Mouse (Mus musculus) E14TG2a.4 (cell line): ENCODE measurements around the gene Col11a1.

Experiments used
- CTCF ChIP-seq: conservative IDR thresholded peaks from 2 replicates; pipeline ENCODE4 v1.5.1; 2014; ENCODE audit warnings: low read length
- NANOG ChIP-seq: IDR thresholded peaks from 2 replicates; pipeline ENCODE4 v1.6.1; 2014; ENCODE audit warnings: borderline replicate concordance, low read length, mixed read lengths
- POU5F1 ChIP-seq: IDR thresholded peaks from 2 replicates; pipeline ENCODE4 v1.6.1; 2014; ENCODE audit warnings: low read length, borderline replicate concordance

DNA sequence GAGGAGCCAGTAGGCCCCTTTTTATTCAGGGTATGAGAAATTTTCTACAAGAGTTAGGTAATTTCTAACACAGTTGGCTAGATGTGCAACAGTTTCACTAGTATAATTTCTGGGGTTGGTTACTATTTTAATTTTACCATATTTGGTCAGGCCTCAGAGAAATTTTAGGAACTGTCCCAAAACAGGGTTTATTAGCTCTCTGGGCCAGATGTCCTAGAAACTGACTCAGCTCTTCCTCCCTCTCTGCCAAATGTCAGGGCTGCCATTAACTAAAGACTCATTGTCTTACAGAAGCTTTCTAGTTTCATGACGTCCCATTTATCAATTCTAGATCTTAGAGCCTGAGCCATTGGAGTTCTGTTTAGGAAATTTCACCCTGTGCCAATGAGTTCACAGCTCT lies 199.2 kb downstream of the Col11a1 start:
- no peak for TF ChIP-seq CTCF
- no peak for TF ChIP-seq NANOG
- TF ChIP-seq POU5F1 = no peak
